Mouse (Mus musculus) ovary, adult 18-20 months (tissue): Measurements from ENCODE around the gene Tktl2.
A peak's percentile ranks its signal among the peaks of the same experiment; 100 is the strongest.

Source experiments
- DNase-seq: peaks from one replicate; pipeline ENCODE4 v3.0.0; 2022; ENCODE audit warnings: low spot score, mixed read lengths

Tktl2 gene

GRCm38 (mm10) chr8:66511537-66511936 lies at the start of gene Tktl2:
Tktl2 (plus strand) TSS chr8:66511756.
- DNase-seq: no peak

DNA sequence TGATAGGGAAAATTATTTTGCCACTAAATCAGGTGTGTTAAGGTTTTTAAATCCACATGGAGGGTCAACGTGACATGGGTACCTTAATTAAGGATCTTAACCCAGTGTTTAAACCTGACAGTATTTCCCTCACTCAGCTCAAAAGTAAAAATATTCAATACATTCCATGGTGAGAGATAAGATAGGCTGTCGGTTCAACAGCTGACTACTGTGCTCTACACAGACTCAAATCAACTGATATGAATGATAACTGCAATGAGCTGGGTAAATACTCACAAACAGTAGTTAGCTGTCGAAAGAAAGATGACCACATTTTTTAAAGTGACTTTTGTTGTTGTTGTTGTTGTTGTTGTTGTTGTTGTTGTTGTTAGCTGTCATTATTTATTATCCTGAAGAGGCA lies 41.7 kb upstream of the Tktl2 start:
- no peak for DNase-seq

DNA sequence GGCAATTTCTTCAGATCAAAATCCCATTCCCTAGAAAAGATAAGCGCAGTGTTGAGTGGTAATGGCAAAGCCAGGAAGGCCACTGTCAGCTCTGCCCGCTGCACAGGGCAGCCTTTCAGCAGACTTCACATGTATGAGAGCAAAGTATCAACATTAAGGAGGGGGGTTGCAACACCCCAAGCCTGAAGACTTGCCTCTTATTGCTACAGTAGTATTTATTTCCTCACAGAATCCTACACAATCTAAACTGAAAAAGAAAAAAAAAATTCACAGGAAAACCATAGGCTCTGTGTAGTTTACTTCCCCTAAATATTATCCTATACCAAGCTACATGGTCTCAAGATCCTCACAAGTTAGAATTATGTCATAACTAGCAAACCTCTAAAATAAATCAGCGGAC lies 34.7 kb upstream of the Tktl2 start:
- DNase-seq: no peak

DNA sequence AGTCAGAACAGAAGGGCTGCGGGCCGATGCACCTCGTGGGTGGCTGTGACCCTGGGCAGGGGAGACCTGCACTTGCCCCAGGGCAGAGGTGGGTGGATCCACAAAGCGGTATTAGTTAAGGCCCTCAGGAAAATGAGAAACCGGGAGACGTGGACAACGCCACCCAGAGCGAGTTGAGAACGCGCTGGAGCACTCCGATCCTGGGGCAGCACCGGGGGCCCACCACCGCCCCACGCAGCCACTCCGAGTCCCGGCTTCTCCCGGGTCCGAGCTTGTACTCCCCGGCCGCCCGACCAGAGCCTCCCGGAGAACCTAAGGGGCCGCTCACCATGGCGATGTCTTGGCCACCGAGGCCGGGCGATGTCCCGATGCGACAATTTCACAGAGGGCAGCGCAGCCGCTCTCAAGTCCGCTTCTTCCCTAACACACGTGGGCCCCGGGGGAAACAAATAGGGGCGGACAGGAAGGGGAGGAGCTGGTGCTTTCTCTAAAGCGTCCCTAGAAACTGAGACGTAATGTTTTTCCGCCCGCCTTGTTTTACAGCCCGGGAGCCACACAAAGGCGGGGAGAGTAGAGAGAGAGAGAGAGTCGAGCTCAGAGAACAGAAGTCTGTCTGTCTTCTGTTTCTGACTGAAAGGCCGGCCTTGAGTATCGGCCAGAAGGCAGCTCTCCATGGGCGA lies 25.3 kb upstream of the Tktl2 start, which contains the start of gene Tma16:
TSS of gene Tma16 (minus strand) at position 447 of the 680 bp plus-strand sequence.
- peak; percentile 55 for DNase-seq

DNA sequence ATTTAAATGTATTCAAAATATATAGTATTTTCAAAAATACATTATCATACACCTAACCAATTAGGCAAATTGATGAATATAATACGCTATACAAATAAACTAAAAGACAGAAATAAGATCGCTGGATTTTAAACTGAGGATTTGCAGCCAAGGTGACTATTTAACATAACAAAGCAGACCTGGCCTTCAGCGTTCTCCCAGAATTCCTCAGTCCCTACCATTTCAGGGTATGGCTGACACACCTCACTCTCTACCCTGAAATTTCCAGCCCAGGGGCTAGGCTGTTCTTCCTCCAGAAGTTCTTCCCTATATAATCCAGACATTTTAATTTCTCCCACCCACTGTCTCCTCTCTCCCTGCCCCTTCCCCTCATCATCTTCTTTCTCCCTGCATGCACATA lies 23.0 kb upstream of the Tktl2 start:
- DNase-seq: no peak

DNA sequence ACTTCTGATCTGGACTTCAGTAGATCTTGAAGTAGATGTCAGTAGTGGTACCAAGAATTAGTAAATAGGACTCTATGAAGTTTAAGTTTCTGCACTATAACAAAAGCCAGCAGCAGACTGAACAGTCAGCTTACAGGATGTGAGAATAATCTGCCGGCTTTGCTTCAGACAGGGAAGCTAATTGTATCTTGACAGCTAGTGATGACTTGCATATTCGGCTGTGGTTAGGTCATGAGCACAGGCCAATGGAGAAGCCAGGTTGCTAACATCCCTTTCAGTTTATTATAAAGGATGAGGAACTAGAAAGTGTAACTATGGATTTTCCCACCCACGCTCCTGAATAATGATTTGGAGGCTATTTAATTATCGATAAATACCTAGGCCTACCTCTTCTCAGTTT lies 20.9 kb upstream of the Tktl2 start:
- no peak for DNase-seq

DNA sequence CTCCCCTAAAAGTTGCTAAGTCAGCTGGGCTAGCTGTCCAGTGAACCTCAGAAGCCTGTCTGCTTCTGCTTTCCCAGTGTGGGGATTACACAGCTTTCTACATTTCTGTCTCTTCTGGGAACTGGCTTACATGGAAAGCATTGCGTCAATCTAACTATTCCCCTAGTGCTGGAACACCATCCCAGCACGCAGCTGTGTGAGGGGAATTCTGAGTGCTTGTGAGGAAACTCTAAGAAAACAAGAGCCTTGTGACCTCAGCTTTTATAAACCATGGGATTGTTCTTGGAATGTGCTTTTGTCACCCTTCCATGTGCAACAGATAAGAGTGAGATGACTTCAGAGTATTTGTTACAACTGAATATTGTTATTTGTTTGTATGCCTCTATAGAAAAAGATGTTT lies 17.1 kb upstream of the Tktl2 start:
- no peak for DNase-seq

DNA sequence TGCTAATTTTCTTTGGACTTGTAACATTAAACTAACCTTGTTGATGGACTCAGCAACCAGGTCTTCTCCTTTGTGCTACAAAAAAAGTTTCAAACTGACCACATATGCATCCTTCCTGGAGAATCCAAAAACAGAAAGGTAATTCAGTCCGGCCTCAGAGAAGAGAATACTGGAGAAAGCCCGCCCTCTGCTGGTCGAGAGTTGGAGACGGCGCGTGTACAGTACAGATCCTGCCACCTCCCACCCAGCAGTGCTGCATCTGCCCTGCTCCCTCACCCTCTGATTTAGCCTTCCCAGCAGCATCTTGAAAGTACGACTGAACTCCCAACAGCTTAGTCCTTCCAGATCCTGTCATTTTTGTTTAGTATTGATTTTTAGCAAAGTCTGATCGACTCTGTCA lies 15.8 kb upstream of the Tktl2 start:
- peak; percentile 36 for DNase-seq

DNA sequence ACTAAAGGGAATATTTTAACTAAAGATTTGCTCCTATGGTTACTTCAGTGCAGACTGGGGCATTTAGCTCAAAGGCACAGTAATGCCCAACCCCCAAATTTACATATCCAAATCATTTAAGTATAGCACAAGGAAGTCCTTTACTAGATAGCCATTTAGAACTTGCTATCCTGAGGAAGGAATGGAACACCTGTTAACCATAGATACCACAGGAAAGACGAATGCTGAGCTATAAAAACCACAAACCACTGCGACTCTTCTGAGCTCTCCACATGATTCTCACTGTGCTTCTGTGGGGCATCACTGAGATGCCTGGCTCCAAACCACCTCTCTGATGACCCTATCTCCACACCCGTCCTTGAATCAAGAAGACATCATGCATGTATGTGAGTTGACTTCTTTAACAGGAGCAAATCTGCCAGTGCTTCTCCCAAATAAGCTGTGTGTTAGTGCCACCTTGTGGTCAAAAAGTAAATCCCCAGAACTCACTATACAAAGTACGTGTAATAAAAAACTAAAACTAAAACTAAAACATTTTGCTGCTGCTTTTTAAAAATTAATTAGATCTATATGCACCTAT lies 14.5 kb upstream of the Tktl2 start:
- no peak for DNase-seq

GRCm38 (mm10) chr8:66503381-66503780 lies 8.2 kb upstream of the Tktl2 start:
- DNase-seq: no peak

- DNase-seq: no peak
Observed at GRCm38 (mm10) chr8:66519149-66519548, 7.6 kb downstream of the Tktl2 start.

DNA sequence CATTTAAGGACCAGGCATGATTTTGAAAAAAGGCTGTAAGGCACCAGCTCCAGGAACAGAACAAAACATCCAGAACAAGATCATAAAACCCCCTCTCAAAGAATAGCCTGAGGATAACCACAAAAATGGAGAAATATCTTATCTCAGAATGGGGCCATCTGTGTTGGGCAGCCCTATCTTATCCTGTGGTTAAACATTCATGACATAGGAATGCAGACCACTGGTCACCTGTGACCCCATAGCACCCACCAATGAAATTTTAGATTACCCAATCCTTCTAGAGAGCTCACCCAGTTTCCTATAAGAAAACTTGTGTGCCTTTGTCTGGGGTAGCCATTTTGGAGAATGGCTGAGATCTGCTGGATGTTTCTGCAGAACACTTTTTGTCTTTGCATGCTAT lies 9.0 kb downstream of the Tktl2 start:
- DNase-seq: no peak

DNA sequence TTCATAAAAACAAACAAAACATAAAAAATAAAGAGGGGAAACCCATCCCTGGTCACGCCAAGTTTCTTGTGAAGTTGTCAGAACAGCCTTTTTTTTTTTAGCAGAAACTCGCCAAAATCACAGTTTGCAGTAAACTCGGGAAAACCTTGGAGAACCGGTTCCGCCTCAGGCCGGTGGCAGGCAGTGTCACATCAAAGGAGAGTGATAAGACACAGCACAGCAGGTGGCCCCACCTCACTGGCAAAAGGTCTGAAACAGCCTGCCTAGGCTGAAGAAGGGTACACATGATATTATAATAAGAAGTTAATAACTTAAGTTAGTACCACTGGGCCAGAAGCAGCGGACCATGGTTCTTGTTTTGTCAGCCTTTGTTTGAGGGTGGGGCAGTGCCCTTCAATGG lies 38.5 kb downstream of the Tktl2 start:
- DNase-seq: no peak
